Mouse (Mus musculus) CD4-positive, CD25-positive, alpha-beta regulatory T cell, adult 2 months (primary cell): ENCODE measurements at regions not wholly inside any gene's neighbourhood (a gene's known extent, or its start where the extent isn't known, plus 50 kb on each side); places are given as distances from the start of the nearest gene placed in this dataset.

Experiments
- DNase-seq: peaks from one replicate; pipeline ENCODE4 v3.0.0-alpha.2; 2012; ENCODE audit warnings: low read depth, low spot score

- no peak for DNase-seq
These were observed 91.0 kb upstream of the Klf4 start for GRCm38 (mm10) chr4:55623151-55623760.

DNA sequence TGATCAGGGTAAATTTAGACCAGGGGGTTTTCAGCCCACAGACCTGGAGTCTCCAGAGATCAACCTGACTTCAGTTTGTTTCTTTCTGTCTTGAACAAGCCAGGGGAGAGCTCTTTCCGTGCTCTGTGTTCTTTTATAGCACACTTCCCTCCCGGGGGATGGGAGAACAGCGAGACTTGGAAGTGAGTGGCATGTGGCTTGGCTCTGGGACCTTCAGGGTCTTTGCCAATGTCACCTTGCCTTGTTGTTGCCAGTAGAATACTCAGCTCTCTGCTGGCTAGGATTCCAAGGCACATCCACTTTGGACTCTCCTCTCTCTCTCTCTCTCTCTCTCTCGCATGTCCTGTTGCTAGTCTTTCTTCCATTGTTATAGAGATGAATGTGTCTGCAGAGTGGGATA lies 90.4 kb upstream of the Klf4 start:
- no peak for DNase-seq

DNA sequence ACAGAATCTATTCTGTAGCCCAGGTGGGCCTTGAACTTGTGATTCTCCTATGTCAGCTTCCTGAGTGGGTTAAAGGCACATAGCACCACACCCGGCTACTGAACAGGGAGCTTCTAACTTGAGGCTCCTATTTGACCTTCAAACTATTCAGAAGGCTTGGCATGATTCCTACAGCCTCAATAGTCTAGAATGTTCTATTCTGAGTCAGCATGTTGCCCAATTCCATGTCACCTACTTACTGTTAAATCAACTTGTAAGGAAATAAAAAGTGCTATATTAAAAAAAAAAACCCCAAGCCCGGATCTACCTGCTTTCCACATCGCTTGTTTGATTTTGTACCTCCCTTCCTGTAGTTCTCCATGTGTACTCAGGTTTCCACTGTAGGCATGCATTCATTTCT lies 87.6 kb upstream of the Klf4 start:
- no peak for DNase-seq

GRCm38 (mm10) chr4:55615808-55616207 lies 83.5 kb upstream of the Klf4 start:
- DNase-seq = no peak

DNA sequence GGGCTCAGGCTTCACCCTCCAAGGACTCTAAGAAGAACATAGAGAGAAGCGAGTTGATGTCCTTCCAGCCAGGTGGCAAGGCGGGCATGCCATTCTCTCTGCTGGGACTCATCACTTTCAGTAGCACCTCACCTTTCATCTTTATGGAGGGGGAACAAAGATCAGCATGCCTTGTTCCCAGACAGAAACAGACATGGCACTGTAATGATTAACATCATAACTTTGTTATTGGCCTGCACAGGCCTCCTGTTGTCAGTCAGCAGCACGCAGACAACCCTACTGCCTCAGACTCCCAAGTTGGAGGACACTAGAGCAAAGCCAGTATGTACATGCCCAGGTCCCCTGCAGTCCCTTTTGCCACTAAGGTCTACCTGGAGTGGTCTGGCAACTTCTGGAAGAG lies 81.3 kb upstream of the Klf4 start:
- no peak for DNase-seq

- no peak for DNase-seq
These were observed 78.7 kb upstream of the Klf4 start for GRCm38 (mm10) chr4:55610998-55611397.

DNA sequence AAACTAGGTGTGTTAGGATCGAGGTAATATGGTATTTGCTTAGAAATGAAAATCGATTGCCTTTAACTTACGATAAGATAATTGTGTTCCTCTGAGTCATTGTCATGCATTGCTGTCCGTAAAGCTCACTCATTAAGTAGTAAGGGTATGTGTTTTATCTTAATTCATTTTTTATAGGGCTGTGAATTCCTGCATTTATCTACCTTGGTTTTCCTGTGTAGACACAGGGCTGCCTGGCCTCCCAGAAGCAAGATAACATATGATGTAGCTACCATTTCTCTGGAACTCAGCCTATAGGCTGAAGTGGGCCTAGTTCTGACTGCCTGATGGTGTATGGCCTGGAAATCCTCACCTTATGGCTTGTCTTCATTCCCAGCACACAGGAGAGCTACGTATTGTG lies 76.9 kb upstream of the Klf4 start:
- no peak for DNase-seq

- no peak for DNase-seq
These were observed 73.3 kb upstream of the Klf4 start for GRCm38 (mm10) chr4:55605541-55605940.

DNA sequence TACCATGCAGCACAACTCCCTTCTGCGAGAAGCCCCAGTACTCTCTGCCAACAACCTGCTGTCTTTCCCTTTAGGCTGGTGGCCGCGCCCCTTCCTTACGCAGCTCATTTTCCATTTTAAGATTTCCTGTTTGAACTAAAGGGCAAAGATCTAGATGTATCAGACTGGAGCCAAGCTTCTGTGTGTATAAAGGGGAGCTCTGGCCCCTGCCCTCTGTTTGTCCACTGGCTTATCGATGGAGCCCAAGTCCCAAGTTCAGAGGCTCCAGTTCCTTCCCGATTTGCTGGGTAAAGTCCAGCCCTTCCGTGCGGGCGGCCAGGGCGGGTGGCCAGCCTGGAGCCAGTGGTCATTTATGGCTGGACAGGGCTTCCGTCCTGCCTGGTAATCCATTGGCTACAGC lies 72.6 kb upstream of the Klf4 start:
- DNase-seq = no peak

DNA sequence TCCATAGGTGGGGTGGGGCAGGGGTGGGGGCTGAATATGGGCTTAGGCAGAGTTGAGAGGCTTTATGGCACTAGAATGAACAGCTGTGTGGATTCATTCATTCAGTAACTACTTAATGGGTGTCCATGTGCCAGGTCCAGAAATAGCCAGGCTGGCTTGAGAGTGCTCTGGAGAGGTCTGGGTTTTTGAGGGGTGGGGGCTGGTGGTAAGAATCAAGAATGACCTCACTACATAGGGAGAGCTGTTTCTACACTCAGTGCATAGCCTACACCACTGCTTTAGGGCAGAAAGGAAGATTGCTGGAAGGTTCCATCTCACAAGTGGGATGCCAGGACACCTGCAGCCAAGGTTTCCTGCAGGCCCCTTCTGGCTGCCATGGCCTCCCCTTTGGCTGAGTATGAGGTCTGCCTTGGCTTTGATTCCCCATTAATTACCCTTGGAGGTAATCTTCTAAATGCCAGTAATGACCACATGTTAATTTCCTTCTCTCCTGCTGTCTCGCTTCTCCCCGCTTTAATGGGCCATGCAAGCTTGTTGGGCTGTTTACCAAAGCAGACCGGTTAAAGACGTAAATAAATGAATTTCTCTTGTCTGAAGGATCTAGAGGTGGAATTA lies 71.7 kb upstream of the Klf4 start:
- DNase-seq = no peak

GRCm38 (mm10) chr4:55595203-55595602 lies 62.9 kb upstream of the Klf4 start:
- DNase-seq = no peak

DNA sequence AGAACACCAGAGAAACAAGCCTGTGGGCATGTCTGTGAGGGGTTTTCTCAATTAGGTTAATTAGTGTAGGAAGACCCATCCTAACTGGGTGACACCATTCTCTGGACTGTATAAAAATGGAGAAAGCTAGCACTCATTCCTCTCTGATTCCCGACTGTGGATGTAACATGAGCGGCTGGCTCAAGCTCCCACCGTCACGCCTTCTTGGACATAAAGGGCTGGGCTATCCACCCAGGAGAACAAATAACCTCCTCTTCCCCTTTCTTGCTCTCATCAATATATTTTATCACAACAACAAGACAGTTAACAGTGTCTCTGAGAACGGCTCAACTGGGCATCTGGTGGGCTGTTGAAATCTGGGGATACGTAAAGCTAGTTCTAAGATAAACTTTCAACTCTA lies 62.4 kb upstream of the Klf4 start:
- no peak for DNase-seq

- no peak for DNase-seq
These were observed 60.9 kb upstream of the Klf4 start for GRCm38 (mm10) chr4:55593132-55593531.

DNA sequence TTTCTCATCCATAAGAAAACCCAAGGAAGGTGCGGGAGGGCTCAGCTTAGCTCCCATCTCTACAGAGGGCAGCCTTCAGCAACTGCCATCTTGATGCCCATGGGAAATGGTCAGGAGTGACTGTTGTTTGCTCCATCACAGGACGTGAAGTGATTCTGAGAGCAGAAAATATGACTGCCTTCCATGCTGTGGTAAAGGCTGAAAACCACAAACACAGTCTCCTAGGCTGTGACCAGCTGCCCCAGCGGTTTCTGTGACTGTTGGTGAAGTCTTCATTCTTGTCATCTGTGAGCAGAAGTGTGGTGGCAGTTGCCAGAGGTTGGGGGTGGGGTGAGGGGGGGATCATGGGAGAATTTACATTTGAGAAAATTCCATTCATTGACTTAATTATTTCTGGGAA lies 53.9 kb upstream of the Klf4 start:
- no peak for DNase-seq

DNA sequence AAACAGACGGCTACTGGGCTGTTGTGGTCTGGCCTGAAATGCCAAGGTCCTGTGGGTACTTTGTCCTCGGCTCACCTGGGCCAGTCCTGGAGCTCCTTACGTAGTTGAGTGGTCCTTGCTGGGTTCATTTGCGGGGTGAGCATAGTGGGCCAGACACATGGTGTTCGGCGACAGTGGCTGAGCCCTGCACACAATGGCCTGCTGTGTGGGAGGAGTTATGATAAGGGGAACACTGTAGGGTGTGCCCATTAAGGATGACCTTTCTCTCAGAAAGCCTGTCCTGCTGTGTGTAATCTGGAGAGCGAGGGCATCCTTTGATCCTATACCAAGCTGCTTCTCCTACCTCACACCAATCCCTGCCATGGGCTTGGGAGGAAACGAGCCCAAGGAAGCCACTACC lies 51.3 kb upstream of the Klf4 start:
- no peak for DNase-seq
